Mouse (Mus musculus) cerebellum, postnatal 4 days (tissue): Measurements from ENCODE around the gene Mslnl.

ENCODE experiments used
- DNase-seq, 2 experiments: peaks; one replicate each; pipeline ENCODE4 v3.0.0; 2022; ENCODE audit warnings: low spot score in 2 of 2, mixed read lengths in 1 of 2

Mslnl gene

DNA sequence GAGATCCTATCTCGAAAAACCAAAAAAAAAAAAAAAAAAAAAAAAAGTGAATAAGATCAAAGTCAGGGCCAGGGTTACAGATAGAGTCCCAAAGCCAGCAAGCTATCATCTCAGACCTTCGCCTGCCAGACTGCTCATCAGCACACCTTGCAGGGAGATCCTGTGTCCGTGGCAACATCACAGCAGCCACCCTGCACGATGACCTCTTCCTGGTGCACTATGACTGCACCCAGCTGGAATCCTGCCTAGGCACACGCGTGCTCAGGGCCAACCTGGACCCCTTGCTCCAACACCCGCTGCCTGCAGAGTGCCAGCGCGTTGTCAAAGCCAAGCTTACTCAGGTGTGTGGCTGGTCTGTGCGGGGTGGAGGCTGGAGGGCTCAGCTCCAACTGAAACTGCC, 8.5 kb downstream of the Mslnl start:
- DNase-seq = no peak

GRCm38 (mm10) chr17:25748238-25748637, 12.4 kb downstream of the Mslnl start:
- DNase-seq = no peak

DNA sequence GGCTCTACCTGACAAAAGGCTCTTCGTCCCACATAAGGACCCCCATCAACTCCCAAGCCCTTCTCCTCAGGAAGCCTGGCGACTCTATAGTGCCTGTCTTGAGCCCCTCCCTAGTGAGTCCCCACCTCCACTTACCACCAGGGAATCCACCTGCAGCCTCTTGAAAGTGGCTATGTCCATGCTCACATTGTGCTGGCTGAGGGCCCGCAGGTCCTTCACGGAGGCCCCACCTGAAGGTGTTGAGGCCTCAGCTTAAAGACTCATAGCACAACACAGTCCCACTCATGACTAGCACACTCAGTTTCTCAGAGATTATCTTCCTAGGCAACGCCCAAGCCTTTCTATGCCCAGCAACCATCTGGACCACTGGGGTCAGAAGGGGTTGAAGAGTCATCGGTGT, 13.5 kb downstream of the Mslnl start:
- no peak for DNase-seq

DNA sequence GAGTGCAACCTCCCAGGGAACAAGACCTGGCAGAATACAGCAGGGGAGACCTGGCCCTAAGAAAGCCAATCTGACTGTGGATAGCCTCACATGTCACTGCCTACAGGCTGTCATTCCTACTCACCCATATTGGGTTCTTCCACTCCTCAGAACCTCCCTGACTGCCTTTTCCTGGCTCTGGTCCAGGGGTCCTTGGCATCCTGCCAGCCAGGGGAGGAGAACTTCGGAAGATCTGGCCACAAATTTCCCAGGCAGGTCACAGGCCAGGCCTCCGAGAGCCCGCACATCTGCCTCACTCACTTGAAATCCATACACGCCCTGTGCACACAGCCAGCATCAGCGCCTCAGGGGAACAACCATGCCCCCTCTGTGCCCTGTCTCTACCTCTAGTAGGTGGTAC, 15.6 kb downstream of the Mslnl start:
- peak; percentile 46 to 65 for DNase-seq

- no peak for DNase-seq
These were observed 18.4 kb downstream of the Mslnl start, which contains the start of gene Msln for GRCm38 (mm10) chr17:25754241-25754640. Msln (minus strand) TSS chr17:25754378.

- DNase-seq = no peak
These were observed 19.2 kb downstream of the Mslnl start for GRCm38 (mm10) chr17:25755086-25755485.

- no peak for DNase-seq
These were observed 20.0 kb downstream of the Mslnl start for GRCm38 (mm10) chr17:25755627-25756377.

- DNase-seq = no peak
These were observed 20.8 kb downstream of the Mslnl start for GRCm38 (mm10) chr17:25756378-25757242.

- no peak for DNase-seq
These were observed 21.8 kb downstream of the Mslnl start for GRCm38 (mm10) chr17:25757691-25758090.

GRCm38 (mm10) chr17:25760148-25760547, 24.3 kb downstream of the Mslnl start:
- DNase-seq = no peak

GRCm38 (mm10) chr17:25761561-25761970, 25.7 kb downstream of the Mslnl start:
- no peak for DNase-seq

DNA sequence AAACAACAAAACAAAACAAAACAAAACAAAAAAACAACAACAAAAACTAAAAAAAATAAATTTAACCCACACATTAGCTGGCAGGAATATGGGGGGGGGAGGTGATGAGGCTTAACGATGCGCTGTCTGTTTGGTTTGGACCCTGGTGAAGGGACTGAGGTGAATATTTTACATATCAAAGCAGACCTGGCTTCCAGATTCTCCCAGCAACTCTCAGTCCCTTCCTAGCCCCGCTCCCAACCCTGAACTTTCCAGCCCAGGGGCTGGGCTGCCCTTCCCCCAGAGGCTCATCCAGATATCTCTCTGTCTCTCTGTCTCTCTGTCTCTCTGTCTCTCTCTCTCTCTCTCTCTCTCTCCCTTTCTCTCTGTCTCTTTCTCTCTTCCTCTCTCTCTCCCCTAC, 26.7 kb downstream of the Mslnl start:
- no peak for DNase-seq

DNA sequence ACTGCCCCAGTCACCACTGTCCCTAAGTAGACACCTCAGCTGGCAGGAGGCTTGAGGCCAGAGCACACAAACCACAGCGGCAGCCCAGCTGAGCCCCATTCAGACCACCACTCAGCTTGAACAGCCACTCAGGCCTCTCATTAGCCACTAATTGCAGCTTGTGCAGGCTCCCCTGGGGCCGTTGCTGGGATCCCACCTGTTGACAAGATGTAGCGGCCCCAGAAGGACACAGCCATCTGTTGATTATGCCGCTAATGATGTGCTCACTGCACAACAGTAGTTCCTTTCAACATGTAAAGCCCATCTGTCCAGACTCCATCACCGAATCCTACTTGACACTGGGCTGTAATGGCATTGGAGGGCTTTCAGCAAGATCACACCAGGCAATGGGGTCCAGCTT, 30.0 kb downstream of the Mslnl start:
- DNase-seq = no peak

GRCm38 (mm10) chr17:25769331-25769730, 33.5 kb downstream of the Mslnl start:
- DNase-seq = no peak

DNA sequence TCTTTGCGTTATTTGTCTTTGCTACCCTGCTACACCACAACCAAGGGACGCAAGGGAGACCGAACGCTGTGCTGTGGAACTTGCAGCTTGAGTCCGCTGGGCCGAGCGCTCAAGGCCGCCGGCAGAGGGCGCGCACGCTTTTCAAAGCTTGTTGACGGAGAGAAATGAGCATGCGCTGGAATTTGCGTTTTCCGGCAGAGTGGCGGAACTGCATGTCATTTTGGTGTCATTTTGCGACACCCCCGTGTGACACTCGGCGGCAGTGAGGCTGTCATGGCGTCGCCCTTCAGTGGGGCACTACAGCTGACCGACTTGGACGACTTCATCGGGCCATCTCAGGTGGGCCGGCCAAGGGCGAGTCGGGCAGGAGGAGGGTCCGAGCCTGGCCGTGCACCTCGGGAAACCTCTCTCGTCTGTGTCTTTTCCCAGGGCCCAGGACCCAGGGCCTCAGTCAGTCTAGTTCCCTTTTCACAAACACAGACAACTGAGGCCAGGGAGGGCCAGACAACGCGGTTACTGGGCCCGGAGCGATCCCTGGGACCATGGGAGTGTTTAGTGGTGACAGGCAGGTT, 37.8 kb downstream of the Mslnl start, which contains the start of gene Narfl:
Gene Narfl, plus strand, starts transcription at position 228 of the 572 bp plus-strand sequence.
- DNase-seq = peak; percentile 99

- no peak for DNase-seq
These were observed 39.6 kb downstream of the Mslnl start for GRCm38 (mm10) chr17:25775318-25776062.

GRCm38 (mm10) chr17:25777948-25778347, 42.1 kb downstream of the Mslnl start:
- DNase-seq = no peak

- DNase-seq = peak in 1 of 2 experiments; percentile 20
These were observed 45.5 kb downstream of the Mslnl start for GRCm38 (mm10) chr17:25781339-25781738.

DNA sequence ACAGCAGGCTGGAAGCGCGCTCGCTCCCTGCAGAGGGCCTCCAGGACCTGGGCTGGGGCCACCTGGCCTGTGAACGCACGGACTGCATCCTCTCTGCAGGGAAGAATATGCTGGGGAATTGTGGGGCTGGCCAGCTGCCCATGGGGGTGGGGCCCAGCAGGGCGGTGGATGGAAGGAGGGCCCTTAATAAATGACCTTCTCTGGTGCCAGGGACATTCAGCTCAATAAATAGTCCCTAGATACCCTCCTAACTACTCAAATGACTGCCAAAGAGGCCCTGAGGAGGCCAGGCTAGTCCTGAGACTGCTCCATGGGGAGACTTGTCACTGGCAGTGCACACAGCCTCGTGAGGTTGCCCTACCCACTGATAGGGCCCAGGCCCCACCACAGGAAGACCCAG, 47.2 kb downstream of the Mslnl start:
- DNase-seq = no peak

DNA sequence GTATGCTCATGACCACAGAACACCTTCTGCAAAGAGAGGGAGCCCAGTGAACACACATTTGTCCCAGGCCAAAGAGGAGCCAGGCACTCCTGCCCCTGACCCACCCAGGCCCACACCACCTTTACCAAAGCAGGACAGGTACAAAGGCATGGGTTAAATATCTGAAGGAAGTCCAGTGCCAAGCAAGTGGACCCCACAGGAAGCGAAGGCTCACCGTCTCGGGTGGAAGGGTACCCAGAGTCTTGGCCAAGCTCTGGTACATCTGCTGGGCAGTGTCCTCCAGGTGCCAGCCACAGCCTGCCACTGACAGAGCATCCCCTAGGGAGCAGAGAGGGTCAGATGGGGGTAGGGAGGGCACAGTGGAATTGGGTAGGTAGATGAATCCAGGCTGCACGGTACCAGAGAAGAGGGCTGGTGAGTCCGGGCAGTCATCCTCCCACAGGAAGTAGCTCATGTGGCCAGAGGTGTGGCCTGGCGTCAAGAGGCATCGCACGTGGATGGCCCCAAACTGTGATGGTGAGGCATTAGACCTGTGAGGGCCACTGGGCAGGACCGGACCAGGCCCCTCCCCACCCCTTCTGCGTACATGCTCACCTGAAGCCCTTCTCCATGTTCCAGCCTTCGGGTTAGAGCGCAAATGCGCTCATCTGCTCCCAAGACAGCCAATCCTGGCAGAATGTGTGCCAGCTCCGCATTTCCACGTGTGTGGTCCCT, 48.2 kb downstream of the Mslnl start:
- DNase-seq = no peak

DNA sequence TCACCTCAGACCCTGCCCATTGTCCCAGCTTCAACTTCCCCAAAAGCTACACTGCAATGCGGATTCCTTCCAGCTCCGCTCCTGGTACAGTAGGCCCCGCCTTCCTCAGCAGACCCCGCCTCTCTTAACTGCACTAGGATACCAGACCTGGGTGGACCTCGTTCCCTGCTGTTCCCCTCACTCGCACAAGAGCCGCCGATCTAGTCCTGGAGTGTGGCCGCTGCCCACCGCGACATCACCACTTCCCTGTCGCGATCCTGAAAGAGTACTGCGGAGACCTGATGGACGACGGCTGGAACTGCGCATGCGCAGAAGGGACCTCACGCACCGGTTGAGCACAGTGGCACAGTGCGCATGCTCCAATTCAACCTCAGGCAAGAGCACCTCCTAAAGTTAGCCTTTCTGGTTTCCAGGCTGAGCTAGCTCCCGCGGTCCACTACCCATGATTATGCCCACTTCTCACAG, 49.5 kb downstream of the Mslnl start, which contains the start of gene Haghl:
Gene Haghl, minus strand, starts transcription at position 393 of the 465 bp plus-strand sequence.
- peak; percentile 94 to 96 for DNase-seq
